8 mouse cellular contexts compared by ENCODE assay signal in the genomic region with DNA sequence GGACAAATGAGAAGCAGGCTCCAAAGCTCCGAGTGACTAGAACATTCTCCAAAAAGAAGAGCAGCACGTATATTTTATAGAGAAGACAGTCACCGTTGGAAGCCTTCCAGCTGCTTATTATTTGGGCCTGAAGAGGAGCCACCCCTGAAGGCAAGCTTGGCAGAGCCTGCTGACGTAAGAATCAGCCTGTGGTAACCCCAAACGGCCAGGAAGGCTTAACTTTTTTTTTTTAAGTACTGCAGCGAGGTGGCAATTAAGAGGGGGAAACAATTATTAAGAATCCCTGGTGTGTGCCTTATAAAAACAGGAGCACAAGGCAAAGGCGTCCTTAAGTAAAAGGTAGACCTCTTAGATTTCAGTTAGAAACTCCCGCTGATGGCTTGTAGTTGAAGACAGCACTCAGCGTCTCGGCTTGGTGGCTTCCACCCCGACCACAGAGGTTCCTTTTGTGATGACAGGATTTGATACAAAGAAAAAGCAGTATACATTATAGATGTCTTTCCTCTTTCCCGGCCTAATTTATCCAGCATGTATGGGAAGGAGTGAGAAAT. TPM values are rescaled to one million over a fixed set of nuclear protein-coding genes. Genes with fewer than 3 reads are reported as not detected.
DNase-seq lines count a peak whose midpoint lies in the region; ATAC-seq lines count a peak whose summit lies in the region.

No protein-coding gene starts in this region.

- peak; percentile 29 for DNase-seq in urinary bladder, postnatal 14 days (ENCODE audit: low spot score)
- DNase-seq in urinary bladder, postnatal 36 days (ENCODE audit: low spot score in 2 of 2), result no peak
- DNase-seq in heart, postnatal 10 days, result peak; percentile 33
- no peak for DNase-seq in layer of hippocampus, postnatal 25 days (ENCODE audit: extremely low spot score in 1 of 2, low spot score in 1 of 2)
- DNase-seq in frontal cortex, postnatal 36 days (ENCODE audit: low spot score in 2 of 2), result no peak

- 6% methylated on average over 12 of the region's 12 CpGs for WGBS in liver, embryonic 15.5 days (ENCODE audit: insufficient replicate concordance)
- 3% methylated on average over 12 of the region's 12 CpGs for WGBS in neural tube, embryonic 14.5 days

- H3K36me3 ChIP-seq in liver, embryonic 15.5 days (replicated peaks), result no peaks in the 10 kb centered on the region
- no peaks in the 10 kb centered on the region for H3K36me3 ChIP-seq in neural tube, embryonic 14.5 days (ENCODE audit: control insufficient read depth, insufficient read depth, low read length)

- 0 out of 2 replicates have a peak, but pooled peaks cover 6% of the 10 kb centered on the region for H3K27me3 ChIP-seq in liver, embryonic 15.5 days
- H3K27me3 ChIP-seq in neural tube, embryonic 14.5 days (ENCODE audit: control insufficient read depth, insufficient read depth, low read length), result no peaks in the 10 kb centered on the region

- intact Hi-C loops in heart, postnatal 10 days (cut with DNase I), result loop anchor here (2.0 to 5.0 kb wide), 4 partner anchors 15 to 105 kb away; no protein-coding TSS in a partner anchor

- peak overlapping the region; percentile 78 for H3K27ac ChIP-seq in liver, embryonic 15.5 days (replicated peaks)
- H3K27ac ChIP-seq in neural tube, embryonic 14.5 days (ENCODE audit: low read depth, low read length), result no peak overlapping the region

- peaks cover 44% of the 10 kb centered on the region for H3K4me1 ChIP-seq in liver, embryonic 15.5 days (replicated peaks)
- peaks cover 5% of the 10 kb centered on the region; the same call in 1 of the 2 replicates for H3K4me1 ChIP-seq in neural tube, embryonic 14.5 days (ENCODE audit: control insufficient read depth, insufficient read depth, low read length)

- peak overlapping the region; percentile 84 for H3K4me3 ChIP-seq in liver, embryonic 15.5 days (replicated peaks)
- peak overlapping the region; percentile 65 for H3K4me3 ChIP-seq in neural tube, embryonic 14.5 days (ENCODE audit: low read depth, low read length)

- H3K9ac ChIP-seq in liver, embryonic 15.5 days, result peak overlapping the region; percentile 75
- 0 out of 2 replicates have a peak overlapping the region, but pooled peaks have one; percentile 70 for H3K9ac ChIP-seq in neural tube, embryonic 14.5 days (replicated peaks; ENCODE audit: low read depth, low read length)

- H3K4me2 ChIP-seq in liver, embryonic 15.5 days, result peak overlapping the region; percentile 88
- H3K4me2 ChIP-seq in neural tube, embryonic 14.5 days (ENCODE audit: low read depth, low read length), result peak overlapping the region; percentile 91

- H3K9me3 ChIP-seq in liver, embryonic 15.5 days (replicated peaks), result no peaks in the 10 kb centered on the region
- H3K9me3 ChIP-seq in neural tube, embryonic 14.5 days (ENCODE audit: control insufficient read depth, low read length), result no peaks in the 10 kb centered on the region

- ATAC-seq in common myeloid progenitor, adult 5-6 weeks (replicated peaks; ENCODE audit: low read depth, poor library complexity, severe bottlenecking), result peak; percentile 36
- ATAC-seq in liver, embryonic 15.5 days (ENCODE audit: insufficient read depth), result no peak
- ATAC-seq in neural tube, embryonic 14.5 days (ENCODE audit: low read depth), result no peak

RNA-seq across cellular contexts. Expression of gene Rell1, which starts 1.0 kb away (rescaled TPM):
- total RNA-seq in common myeloid progenitor, adult 5-6 weeks (2017), result 11.5 and 14.1 TPM in 2 replicates
- total RNA-seq in heart, postnatal 10 days (2021), result 10 to 100 TPM; 17.6 to 19.8 TPM
- 8.8 and 9.2 TPM in 2 replicates for polyA plus RNA-seq in liver, embryonic 15.5 days (2015; fragmentation: Nextera tagmentation; extraction: Ambion mirVana)
- 4.7 and 6.7 TPM in 2 replicates for polyA plus RNA-seq in neural tube, embryonic 14.5 days (2014; fragmentation: Nextera tagmentation; extraction: Ambion mirVana)
- total RNA-seq in layer of hippocampus, postnatal 25 days (2021), result 10 to 100 TPM; 11.3 to 13.1 TPM

Comparison
In these comparisons a context has a peak if more than half of its experiments do, and no peak if none do; other contexts are left out.
1. DNase-seq: peak in urinary bladder, postnatal 14 days (single experiment) and heart, postnatal 10 days (2 of 2); none in urinary bladder, postnatal 36 days (0 of 2), layer of hippocampus, postnatal 25 days (0 of 2) and frontal cortex, postnatal 36 days (0 of 2).